In the genomic region with DNA sequence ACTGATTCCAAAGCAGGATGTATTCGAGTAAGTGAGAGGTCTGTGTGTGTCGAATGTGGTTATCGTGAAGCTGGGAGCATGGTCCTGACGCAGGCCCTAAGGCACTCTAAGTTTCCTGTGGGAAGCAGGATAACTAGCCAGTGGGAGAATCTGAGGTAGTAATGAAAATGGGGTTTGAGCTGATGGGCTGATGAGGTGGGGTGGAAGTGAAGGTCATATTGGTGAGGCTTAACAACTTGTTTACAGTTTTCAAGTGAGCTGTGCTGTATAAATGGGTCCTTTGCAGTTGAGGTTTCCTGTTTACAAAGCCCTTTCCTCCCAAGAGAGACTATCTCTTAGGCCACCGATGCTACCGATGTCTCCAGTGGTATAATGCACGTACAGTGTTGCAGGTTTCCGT, we compare ENCODE assay signal across 16 mouse cellular contexts. TPM values are rescaled to one million over a fixed set of nuclear protein-coding genes. Genes with fewer than 3 reads are reported as not detected.
"Had no signal": no experiment of that assay in that cellular context is flagged by ENCODE, and none has a peak within 500 bp of the region (broad histone marks: within the 10 kb centered on the region; RNA-seq: fewer than 3 reads in every experiment).

No protein-coding gene starts in this region.

- H3K36me3 ChIP-seq: limb, embryonic 12.5 days; liver, embryonic 13.5 days; neural tube, embryonic 15.5 days had no signal

- H3K4me1 ChIP-seq: limb, embryonic 12.5 days; liver, embryonic 13.5 days had no signal

- H3K27ac ChIP-seq: kidney, postnatal 0 days; limb, embryonic 12.5 days; liver, embryonic 13.5 days; macrophage; midbrain, embryonic 12.5 days; neural tube, embryonic 15.5 days had no signal

- H3K4me3 ChIP-seq: limb, embryonic 12.5 days; liver, embryonic 13.5 days; midbrain, embryonic 12.5 days; neural tube, embryonic 15.5 days had no signal

- ATAC-seq: intestine, postnatal 0 days; liver, postnatal 0 days; midbrain, embryonic 16.5 days had no signal

- DNase-seq: kidney, adult 8-10 months; kidney, postnatal 36 days; layer of hippocampus, adult 9-11 months; layer of hippocampus, postnatal 36 days; liver; liver, embryonic 13.5 days; liver, postnatal 0 days; right cerebral cortex, postnatal 14 days had no signal

- H3K27me3 ChIP-seq: limb, embryonic 12.5 days; midbrain, embryonic 12.5 days; neural tube, embryonic 15.5 days had no signal

RNA-seq across cellular contexts. Expression of a gene that starts 36.1 kb away (rescaled TPM):
- total RNA-seq: megakaryocyte-erythroid progenitor cell, adult 5-6 weeks had no signal
- polyA plus RNA-seq: macrophage had no signal
